Mouse (Mus musculus) C2C12 (cell line): ENCODE measurements around the gene Enpp1.

ENCODE experiments used
- CTCF ChIP-seq: IDR thresholded peaks from one replicate; pipeline ENCODE4 v1.5.1; 2011; ENCODE audit not compliant: control insufficient read depth, insufficient read depth, insufficient read length
- MAX ChIP-seq: IDR thresholded peaks from one replicate; pipeline ENCODE4 v1.6.1; 2011; ENCODE audit warnings: mild to moderate bottlenecking, control low read depth

GRCm38 (mm10) chr10:24721841-24722240, 9.9 kb upstream of the Enpp1 start:
- TF ChIP-seq MAX = no peak
- TF ChIP-seq CTCF = no peak
